Mouse (Mus musculus) liver, postnatal 0 days (tissue): Measurements from ENCODE around the gene Gpsm3. TPM values are rescaled to one million over a fixed set of nuclear protein-coding genes. Genes with fewer than 3 reads are reported as not detected.

Source experiments
- ATAC-seq: fragments of 200-750 bp; cut with Nextera tagmentation; 2 replicates; pipeline ENCODE4 v1.8.0; 2017; ENCODE audit warnings: mild to moderate bottlenecking, moderate library complexity
- DNase-seq: peaks from one replicate; pipeline ENCODE4 v3.0.0-alpha.2; 2016
- H3K27ac ChIP-seq: fragments of 300-500 bp; sonication (generic); 2 replicates; pipeline ENCODE4 v1.5.1; 2014; ENCODE audit warnings: antibody characterized with exemption, moderate library complexity, mild to moderate bottlenecking, low read depth
- H3K27me3 ChIP-seq: fragments of 300-500 bp; sonication (generic); 2 replicates; pipeline ENCODE4 v1.6.1; 2014; ENCODE audit warnings: low read length, control low read depth, mixed read lengths; ENCODE audit not compliant: insufficient read depth
- H3K36me3 ChIP-seq: fragments of 300-500 bp; sonication (generic); replicated peaks from 2 replicates; pipeline ENCODE4 v1.6.1; 2014; ENCODE audit warnings: mild to moderate bottlenecking, control low read depth, low read length, moderate library complexity, mixed read lengths; ENCODE audit not compliant: insufficient read depth
- H3K4me1 ChIP-seq: fragments of 300-500 bp; sonication (generic); 2 replicates; pipeline ENCODE4 v1.6.1; 2014; ENCODE audit warnings: antibody characterized with exemption, mild to moderate bottlenecking, control low read depth; ENCODE audit not compliant: insufficient read depth
- H3K4me2 ChIP-seq: fragments of 300-500 bp; sonication (generic); 2 replicates; pipeline ENCODE4 v1.6.1; 2014; ENCODE audit warnings: low read depth, mild to moderate bottlenecking, low read length, moderate library complexity, mixed read lengths
- H3K4me3 ChIP-seq: fragments of 300-500 bp; sonication (generic); 2 replicates; pipeline ENCODE4 v1.5.1; 2014; ENCODE audit warnings: low read depth, low read length
- H3K9ac ChIP-seq: fragments of 300-500 bp; sonication (generic); replicated peaks from 2 replicates; pipeline ENCODE4 v1.6.1; 2014; ENCODE audit warnings: mild to moderate bottlenecking, moderate library complexity
- H3K9me3 ChIP-seq: fragments of 300-500 bp; sonication (generic); 2 replicates; pipeline ENCODE4 v1.6.1; 2016; ENCODE audit warnings: mild to moderate bottlenecking, control low read depth, low read length, mixed read lengths
- CTCF ChIP-seq: sonication (generic); IDR thresholded peaks from 2 replicates; pipeline ENCODE4 v1.5.1; 2016; ENCODE audit warnings: antibody characterized with exemption, low read depth
- EP300 ChIP-seq: IDR thresholded peaks from 2 replicates; pipeline ENCODE4 v1.6.1; 2016; ENCODE audit warnings: antibody characterized with exemption, low read depth, mild to moderate bottlenecking
- WGBS: fragments of 180-500 bp; shearing (Covaris S2); extraction: QIAGEN DNeasy Blood & Tissue Kit; methylation state at CpG from one replicate; pipeline ENCODE4 v1.1.7; 2014; ENCODE audit not compliant: insufficient replicate concordance; 5-methylcytosine and 5-hydroxymethylcytosine counted together
- polyA plus RNA-seq: library from polyadenylated mRNA; unstranded; fragments of >200 nt; fragmentation: Nextera tagmentation; extraction: Ambion mirVana; gene quantifications from 2 replicates; pipeline ENCODE4 v1.2.1, GENCODE M21; 2015

Gpsm3 gene
- polyA plus RNA-seq, 1 experiment from 2014 or later, result 24.7 TPM

DNA sequence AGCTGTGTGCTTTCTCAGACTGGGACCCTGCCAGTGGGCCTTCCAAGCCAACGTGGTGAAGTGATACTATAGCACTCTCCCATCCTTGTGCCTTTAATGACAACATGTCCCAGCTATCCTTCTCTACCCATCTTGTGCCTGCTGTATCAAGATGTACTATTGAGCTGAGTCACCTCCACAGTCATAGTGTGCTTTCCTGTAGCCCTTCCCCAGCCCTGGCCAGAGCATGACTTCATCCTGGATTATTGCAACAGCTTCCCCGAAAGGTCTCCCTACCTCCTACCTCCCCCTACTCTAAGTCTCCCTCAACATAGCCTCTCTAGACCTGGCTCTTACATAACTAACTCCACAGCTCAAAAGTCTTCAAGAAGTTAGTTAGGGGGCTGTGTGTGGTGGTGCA, 46.1 kb downstream of the Gpsm3 start:
- WGBS, result 49% methylated on average over 2 of the region's 2 CpGs
- ATAC-seq (no peak; the same call in 1 of the 2 replicates), DNase-seq (no peak)
- Histone ChIP-seq H3K4me2 (no peak overlapping the region), H3K4me1 (peaks cover 16% of the 10 kb centered on the region), H3K9ac (no peak overlapping the region), H3K36me3 (no peaks in the 10 kb centered on the region), H3K27ac (no peak overlapping the region), H3K4me3 (no peak overlapping the region), H3K27me3 (peaks cover 18% of the 10 kb centered on the region), H3K9me3 (no peaks in the 10 kb centered on the region; the same call in 1 of the 2 replicates)
- no peak for TF ChIP-seq EP300
- TF ChIP-seq CTCF, result no peak

DNA sequence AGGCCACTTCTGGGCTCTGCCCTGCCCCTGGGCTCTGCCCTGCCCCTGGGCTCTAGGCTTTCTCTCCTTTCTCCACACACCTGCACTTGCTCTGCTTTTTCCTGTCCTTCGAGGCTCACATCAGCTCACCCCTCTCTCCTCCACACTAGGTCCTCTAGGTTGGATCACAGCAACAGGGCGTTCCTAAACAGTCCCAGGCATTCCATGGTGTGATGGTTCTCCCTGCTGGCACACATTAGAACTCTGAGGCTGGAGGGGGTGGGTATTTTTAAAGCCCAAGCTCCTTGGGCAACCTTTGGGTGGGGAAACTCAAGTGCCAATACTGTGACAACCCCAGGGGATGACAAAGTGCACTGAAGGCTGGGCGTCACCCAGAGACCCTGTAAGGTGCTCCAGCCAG, 47.9 kb downstream of the Gpsm3 start:
- Histone ChIP-seq H3K4me2 (peak overlapping the region; percentile 22; the same call in 1 of the 2 replicates), H3K4me3 (no peak overlapping the region), H3K9me3 (no peaks in the 10 kb centered on the region; the same call in 1 of the 2 replicates), H3K36me3 (no peaks in the 10 kb centered on the region), H3K27me3 (peaks cover under 1% of the 10 kb centered on the region; the same call in 1 of the 2 replicates), H3K4me1 (peaks cover 5% of the 10 kb centered on the region), H3K27ac (0 out of 2 replicates have a peak overlapping the region, but pooled peaks have one; percentile 11), H3K9ac (no peak overlapping the region)
- WGBS, result 63% methylated on average over 3 of the region's 3 CpGs
- ATAC-seq, result no peak
- DNase-seq, result no peak
- no peak for TF ChIP-seq EP300
- no peak for TF ChIP-seq CTCF

DNA sequence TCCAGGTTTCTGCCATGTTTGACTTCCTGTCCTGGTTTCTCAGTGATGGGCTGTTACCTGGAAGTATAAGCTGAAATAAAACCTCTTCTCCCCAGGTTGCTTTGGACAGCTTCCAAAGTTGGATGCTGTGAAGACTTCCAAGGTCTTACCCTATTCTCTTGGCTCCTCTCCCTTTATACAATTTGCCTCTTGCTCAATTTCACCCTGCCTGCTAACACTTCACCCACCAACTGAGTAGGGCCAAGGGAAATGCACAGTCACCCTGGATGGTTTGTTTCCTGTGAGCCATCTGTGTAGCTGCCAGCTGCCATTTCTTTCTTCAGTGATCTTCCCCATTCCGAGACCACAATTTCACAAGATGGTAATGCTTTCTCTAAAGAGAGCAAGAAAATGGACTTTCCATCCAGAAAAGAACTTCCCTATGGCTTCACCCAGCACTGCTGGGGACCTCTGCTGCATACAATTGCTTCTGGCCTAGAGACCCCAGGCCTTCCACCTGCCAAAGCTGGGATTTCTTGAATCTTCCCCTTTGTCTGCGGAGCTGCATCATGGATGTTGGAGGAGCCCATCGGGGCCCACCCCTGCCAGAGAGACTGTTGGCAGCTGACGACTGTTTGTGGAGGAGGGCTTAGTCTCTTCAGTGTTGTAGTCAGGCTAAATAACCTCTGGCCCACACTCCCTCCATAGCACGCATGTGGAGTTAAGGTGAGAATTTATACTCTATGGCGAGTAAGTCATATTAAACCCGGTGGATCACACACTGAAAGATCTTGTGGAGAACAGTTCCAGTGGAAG, 50.1 kb downstream of the Gpsm3 start:
- 67% methylated on average over 7 of the region's 7 CpGs for WGBS
- no peaks in the 10 kb centered on the region for H3K36me3 ChIP-seq
- TF ChIP-seq CTCF (no peak), EP300 (no peak)
- ATAC-seq (0 out of 2 replicates have a peak, but pooled peaks have one; percentile 27), DNase-seq (no peak)
- no peaks in the 10 kb centered on the region for H3K27me3 ChIP-seq
- no peak overlapping the region for H3K9ac ChIP-seq
- no peaks in the 10 kb centered on the region for H3K9me3 ChIP-seq
- H3K4me1 ChIP-seq, result peaks cover 13% of the 10 kb centered on the region
- H3K4me3 ChIP-seq, result no peak overlapping the region
- H3K27ac ChIP-seq, result peak overlapping the region; percentile 74
- H3K4me2 ChIP-seq, result no peak overlapping the region

DNA sequence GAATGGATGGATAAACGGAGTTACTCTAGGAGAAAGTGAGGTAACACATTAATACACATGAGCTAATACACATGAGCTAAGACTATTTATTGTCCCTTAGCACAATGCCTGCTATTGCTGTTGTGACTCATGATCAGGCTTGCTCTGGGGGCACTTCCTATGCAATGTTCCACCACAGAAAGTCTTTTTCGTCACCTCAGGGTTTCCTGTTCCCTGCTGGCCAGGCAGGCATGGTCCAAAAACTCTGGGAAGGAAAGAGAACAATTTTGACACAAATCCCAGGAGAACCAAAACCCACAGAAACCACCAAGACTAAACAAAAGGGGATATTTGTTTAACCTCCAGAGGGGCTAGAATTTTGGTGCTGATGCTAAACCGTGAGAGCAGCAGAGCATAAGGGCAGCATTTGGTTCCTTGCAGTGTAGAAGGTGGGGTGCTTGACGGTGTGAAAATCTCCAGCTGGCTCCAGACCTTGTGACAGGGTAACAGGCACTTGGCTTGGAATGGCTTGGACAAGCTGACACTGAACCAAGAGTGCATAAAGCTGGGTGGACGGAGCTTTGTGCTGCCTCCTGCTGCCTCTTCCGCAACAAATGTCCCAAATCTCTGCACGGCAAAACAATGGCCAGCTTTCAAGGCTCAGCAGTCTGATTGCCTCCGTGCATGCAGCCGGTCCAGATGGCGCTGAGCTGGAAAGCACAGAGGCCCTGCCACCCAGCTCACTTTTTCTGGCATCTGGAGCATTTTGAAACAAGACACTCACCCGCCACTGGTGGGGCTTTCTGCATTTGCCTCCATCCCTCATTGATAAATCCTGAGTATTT, 51.4 kb downstream of the Gpsm3 start:
- H3K4me2 ChIP-seq, result no peak overlapping the region
- no peaks in the 10 kb centered on the region for H3K9me3 ChIP-seq
- ATAC-seq (no peak), DNase-seq (peak; percentile 14)
- peak overlapping the region; percentile 29; the same call in 1 of the 2 replicates for H3K27ac ChIP-seq
- no peaks in the 10 kb centered on the region for H3K36me3 ChIP-seq
- H3K9ac ChIP-seq, result no peak overlapping the region
- H3K27me3 ChIP-seq, result no peaks in the 10 kb centered on the region
- whole genome bisulfite sequencing, result 39% methylated on average over 11 of the region's 11 CpGs
- H3K4me3 ChIP-seq, result no peak overlapping the region
- peak; percentile 28 for TF ChIP-seq CTCF
- no peak for TF ChIP-seq EP300
- peaks cover 24% of the 10 kb centered on the region for H3K4me1 ChIP-seq

Other genes starting within 250 kb of the Gpsm3 start
- not detected in 2 replicates for gene Btnl2, start 235.0 kb upstream of the Gpsm3 start, polyA plus RNA-seq
- gene Btnl1, start 212.7 kb upstream of the Gpsm3 start, polyA plus RNA-seq, result not detected in 2 replicates
- 0.08 TPM in 1 of 2 replicates, not detected in the other for gene BC051142, start 191.0 kb upstream of the Gpsm3 start, polyA plus RNA-seq
- gene Btnl4, start 112.5 kb upstream of the Gpsm3 start, polyA plus RNA-seq, result not detected in 2 replicates
- not detected in 2 replicates for gene Btnl6, start 72.5 kb upstream of the Gpsm3 start, polyA plus RNA-seq
- gene Notch4, start 25.5 kb upstream of the Gpsm3 start, polyA plus RNA-seq, result 1.1 and 1.6 TPM in 2 replicates
- gene Pbx2, start 1.5 kb downstream of the Gpsm3 start, polyA plus RNA-seq, result 3.6 and 4.9 TPM in 2 replicates
- 1.4 and 1.9 TPM in 2 replicates for gene Ager, start 8.1 kb downstream of the Gpsm3 start, polyA plus RNA-seq
- 78.4 and 80.0 TPM in 2 replicates for gene Rnf5, start 13.9 kb downstream of the Gpsm3 start, polyA plus RNA-seq
- gene Agpat1, start 14.5 kb downstream of the Gpsm3 start, polyA plus RNA-seq, result 9.9 and 11.1 TPM in 2 replicates
- gene Egfl8, start 26.2 kb downstream of the Gpsm3 start, polyA plus RNA-seq, result 0.46 and 0.66 TPM in 2 replicates
- 19.3 and 19.8 TPM in 2 replicates for gene Ppt2, start 38.7 kb downstream of the Gpsm3 start, polyA plus RNA-seq
- gene Prrt1, start 39.7 kb downstream of the Gpsm3 start, polyA plus RNA-seq, result 0.05 TPM in 1 of 2 replicates, not detected in the other
- gene Fkbpl, start 55.0 kb downstream of the Gpsm3 start, polyA plus RNA-seq, result 5.6 and 5.8 TPM in 2 replicates
- 12.9 and 13.0 TPM in 2 replicates for gene Atf6b, start 57.3 kb downstream of the Gpsm3 start, polyA plus RNA-seq
- 0.36 TPM in 2 replicates for gene Tnxb, start 80.7 kb downstream of the Gpsm3 start, polyA plus RNA-seq
- gene C4b, start 154.1 kb downstream of the Gpsm3 start, polyA plus RNA-seq, result 151 and 198 TPM in 2 replicates
- gene Cyp21a1, start 214.8 kb downstream of the Gpsm3 start, polyA plus RNA-seq, result not detected in 2 replicates
- gene Stk19, start 247.1 kb downstream of the Gpsm3 start, polyA plus RNA-seq, result 12.6 and 13.1 TPM in 2 replicates
- 17.6 and 19.2 TPM in 2 replicates for gene Dxo, start 247.2 kb downstream of the Gpsm3 start, polyA plus RNA-seq